Mouse (Mus musculus): ENCODE measurements around the gene Lhfpl3. TPM values are rescaled to one million over a fixed set of nuclear protein-coding genes. Genes with fewer than 3 reads are reported as not detected.

Lhfpl3 gene
- polyA plus RNA-seq, 1 experiment from 2014 or later: 0.58 TPM

DNA sequence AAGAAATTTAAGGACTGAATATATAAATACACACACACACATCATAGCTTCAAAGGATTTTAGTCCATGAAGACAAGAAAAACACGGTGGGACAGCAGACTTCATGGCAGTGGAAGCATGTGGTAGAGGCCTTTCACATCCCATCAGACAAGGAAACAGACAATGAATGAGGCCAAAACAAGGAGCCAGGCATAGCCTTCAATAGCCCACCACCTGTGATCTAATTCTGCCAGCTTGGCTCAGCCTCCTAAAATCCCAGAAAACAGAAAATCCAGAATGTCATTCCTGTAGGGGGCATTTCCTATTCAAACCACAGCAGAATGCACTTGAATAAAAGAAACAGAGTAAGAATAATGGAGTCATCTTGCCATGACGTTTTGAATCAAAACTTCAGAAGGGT lies 381.0 kb downstream of the Lhfpl3 start:
- DNase-seq (ENCODE audit: low spot score) (no peak), ATAC-seq (replicated peaks; ENCODE audit: low FRiP score) (no peak)
- WGBS: 57% methylated on average over 2 of the region's 2 CpGs
- Histone ChIP-seq H3K27me3 (replicated peaks; ENCODE audit: control insufficient read depth, insufficient read depth, low read length) (no peaks in the 10 kb centered on the region), H3K9me3 (ENCODE audit: control insufficient read depth, low read length) (no peaks in the 10 kb centered on the region), H3K4me1 (replicated peaks; ENCODE audit: control insufficient read depth, insufficient read depth, low read length) (no peaks in the 10 kb centered on the region), H3K36me3 (ENCODE audit: control insufficient read depth, insufficient read depth, low read length) (no peaks in the 10 kb centered on the region), H3K9ac (ENCODE audit: low read depth, low read length) (no peak overlapping the region), H3K4me3 (ENCODE audit: low read depth, low read length) (no peak overlapping the region), H3K27ac (ENCODE audit: low read depth, low read length) (no peak overlapping the region), H3K4me2 (no peak overlapping the region)

GRCm38 (mm10) chr5:23140183-23140921 lies 394.5 kb downstream of the Lhfpl3 start:
- Histone ChIP-seq H3K4me3 (ENCODE audit: low read depth, low read length) (no peak overlapping the region), H3K27ac (ENCODE audit: low read depth, low read length) (no peak overlapping the region), H3K9me3 (ENCODE audit: control insufficient read depth, low read length) (no peaks in the 10 kb centered on the region), H3K9ac (ENCODE audit: low read depth, low read length) (no peak overlapping the region), H3K36me3 (ENCODE audit: control insufficient read depth, insufficient read depth, low read length) (no peaks in the 10 kb centered on the region), H3K27me3 (replicated peaks; ENCODE audit: control insufficient read depth, insufficient read depth, low read length) (no peaks in the 10 kb centered on the region), H3K4me1 (replicated peaks; ENCODE audit: control insufficient read depth, insufficient read depth, low read length) (no peaks in the 10 kb centered on the region), H3K4me2 (no peak overlapping the region)
- WGBS: 80% methylated on average over 9 of the region's 9 CpGs
- no peak for DNase-seq (ENCODE audit: low spot score)
- ATAC-seq (replicated peaks; ENCODE audit: low FRiP score): no peak

DNA sequence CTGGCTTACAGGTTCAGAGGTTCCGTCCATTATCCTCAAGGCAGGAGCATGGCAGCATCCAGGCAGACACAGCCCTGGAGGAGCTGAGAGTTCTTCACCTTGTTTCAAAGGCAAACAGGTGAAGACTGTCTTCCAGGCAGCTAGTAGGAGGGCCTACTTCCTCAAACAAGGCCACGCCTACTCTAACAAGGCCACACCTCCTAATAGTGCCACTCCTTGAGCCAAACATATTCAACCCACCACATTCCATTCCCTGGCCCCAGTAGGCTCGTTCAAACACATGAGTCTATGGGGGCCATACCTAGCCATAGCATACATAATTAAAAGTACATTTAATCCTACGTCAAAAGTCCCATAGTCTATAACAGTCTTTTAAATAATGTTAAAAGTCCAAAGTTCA lies 407.4 kb downstream of the Lhfpl3 start:
- Histone ChIP-seq H3K4me3 (ENCODE audit: low read depth, low read length) (no peak overlapping the region), H3K9ac (ENCODE audit: low read depth, low read length) (no peak overlapping the region), H3K9me3 (ENCODE audit: control insufficient read depth, low read length) (no peaks in the 10 kb centered on the region), H3K27me3 (replicated peaks; ENCODE audit: control insufficient read depth, insufficient read depth, low read length) (no peaks in the 10 kb centered on the region), H3K27ac (ENCODE audit: low read depth, low read length) (no peak overlapping the region), H3K36me3 (ENCODE audit: control insufficient read depth, insufficient read depth, low read length) (no peaks in the 10 kb centered on the region), H3K4me1 (replicated peaks; ENCODE audit: control insufficient read depth, insufficient read depth, low read length) (no peaks in the 10 kb centered on the region), H3K4me2 (no peak overlapping the region)
- no peak for ATAC-seq (replicated peaks; ENCODE audit: low FRiP score)
- DNase-seq (ENCODE audit: low spot score): no peak
- 72% methylated on average over 4 of the region's 4 CpGs for WGBS

DNA sequence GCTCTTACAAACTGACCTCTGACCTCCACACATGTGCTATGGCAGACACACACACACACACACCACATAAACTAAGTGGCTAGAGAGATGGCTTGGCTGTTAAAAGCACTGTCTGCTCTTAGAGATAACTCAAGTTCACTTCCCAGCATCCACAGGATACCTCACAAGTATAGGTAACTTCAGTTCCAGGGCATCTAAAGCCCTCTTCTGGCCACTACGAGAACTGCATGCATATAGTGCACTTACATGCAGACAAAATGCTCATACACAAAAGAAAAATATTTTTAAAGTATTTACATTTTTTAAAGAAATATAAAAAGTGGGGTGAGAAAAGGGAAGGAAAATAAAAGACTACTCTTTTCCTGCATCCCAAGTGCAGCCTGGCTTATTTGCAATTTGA lies 408.6 kb downstream of the Lhfpl3 start:
- Histone ChIP-seq H3K4me3 (ENCODE audit: low read depth, low read length) (no peak overlapping the region), H3K36me3 (ENCODE audit: control insufficient read depth, insufficient read depth, low read length) (no peaks in the 10 kb centered on the region), H3K9ac (ENCODE audit: low read depth, low read length) (no peak overlapping the region), H3K4me2 (no peak overlapping the region), H3K4me1 (replicated peaks; ENCODE audit: control insufficient read depth, insufficient read depth, low read length) (no peaks in the 10 kb centered on the region), H3K27me3 (replicated peaks; ENCODE audit: control insufficient read depth, insufficient read depth, low read length) (no peaks in the 10 kb centered on the region), H3K27ac (ENCODE audit: low read depth, low read length) (no peak overlapping the region), H3K9me3 (ENCODE audit: control insufficient read depth, low read length) (no peaks in the 10 kb centered on the region)
- DNase-seq (ENCODE audit: low spot score) (no peak), ATAC-seq (replicated peaks; ENCODE audit: low FRiP score) (no peak)
- WGBS: 82% methylated on average over 1 of the region's 1 CpGs

DNA sequence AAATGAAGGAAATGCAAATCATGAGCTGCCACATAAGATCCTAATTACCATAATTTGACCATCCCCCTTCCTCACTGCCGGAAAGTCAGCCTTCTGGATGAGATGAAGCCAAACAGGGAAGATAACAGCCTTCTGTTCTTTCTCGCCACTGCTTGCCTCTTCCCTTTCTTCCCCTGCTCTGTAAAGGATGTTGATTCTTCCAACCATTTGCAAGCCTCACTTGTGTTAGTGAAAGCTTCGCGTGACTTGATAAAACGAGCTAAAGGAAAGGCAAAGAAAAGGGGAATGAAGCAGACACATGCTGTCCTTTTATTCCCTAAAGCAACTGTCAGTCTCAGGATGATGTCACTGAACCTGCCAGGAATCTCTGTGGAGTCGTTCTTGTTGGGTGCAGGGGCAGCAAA lies 420.1 kb downstream of the Lhfpl3 start:
- H3K4me3 ChIP-seq (ENCODE audit: low read depth, low read length): no peak overlapping the region
- no peak overlapping the region for H3K27ac ChIP-seq (ENCODE audit: low read depth, low read length)
- 20% methylated on average over 6 of the region's 6 CpGs for WGBS
- DNase-seq (ENCODE audit: low spot score): no peak
- no peak for ATAC-seq (replicated peaks; ENCODE audit: low FRiP score)
- no peak overlapping the region for H3K9ac ChIP-seq (ENCODE audit: low read depth, low read length)
- no peak overlapping the region for H3K4me2 ChIP-seq
- no peaks in the 10 kb centered on the region for H3K4me1 ChIP-seq (replicated peaks; ENCODE audit: control insufficient read depth, insufficient read depth, low read length)
- no peaks in the 10 kb centered on the region for H3K9me3 ChIP-seq (ENCODE audit: control insufficient read depth, low read length)
- no peaks in the 10 kb centered on the region for H3K27me3 ChIP-seq (replicated peaks; ENCODE audit: control insufficient read depth, insufficient read depth, low read length)
- H3K36me3 ChIP-seq (ENCODE audit: control insufficient read depth, insufficient read depth, low read length): no peaks in the 10 kb centered on the region

- ATAC-seq (replicated peaks; ENCODE audit: low FRiP score): no peak
- H3K4me2 ChIP-seq: no peak overlapping the region
Observed at GRCm38 (mm10) chr5:23166658-23167057, 420.8 kb downstream of the Lhfpl3 start.

DNA sequence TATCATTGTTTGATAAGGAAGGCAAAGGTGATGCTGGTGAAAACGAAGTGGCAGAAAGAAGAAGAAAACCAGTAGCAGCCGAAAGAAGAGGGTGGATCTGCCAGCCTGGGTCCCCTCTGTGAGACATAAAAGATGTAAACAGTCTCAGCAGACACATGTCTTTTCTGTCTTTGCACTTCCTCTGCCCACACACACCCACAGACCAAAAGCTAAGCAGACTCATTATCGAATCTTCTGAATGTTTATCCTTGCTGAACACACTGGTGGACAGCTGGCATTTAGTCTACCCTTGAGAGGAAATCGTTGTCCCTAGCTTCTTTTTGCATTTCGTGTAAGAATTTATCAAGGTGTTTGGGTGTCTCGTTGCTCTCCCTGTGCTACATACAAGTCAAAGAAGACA lies 443.8 kb downstream of the Lhfpl3 start:
- WGBS: 55% methylated on average over 6 of the region's 6 CpGs
- DNase-seq (ENCODE audit: low spot score): no peak
- no peaks in the 10 kb centered on the region for H3K27me3 ChIP-seq (replicated peaks; ENCODE audit: control insufficient read depth, insufficient read depth, low read length)
- no peaks in the 10 kb centered on the region for H3K9me3 ChIP-seq (ENCODE audit: control insufficient read depth, low read length)
- no peak overlapping the region for H3K9ac ChIP-seq (ENCODE audit: low read depth, low read length)
- ATAC-seq (replicated peaks; ENCODE audit: low FRiP score): no peak
- no peak overlapping the region for H3K27ac ChIP-seq (ENCODE audit: low read depth, low read length)
- no peaks in the 10 kb centered on the region for H3K4me1 ChIP-seq (replicated peaks; ENCODE audit: control insufficient read depth, insufficient read depth, low read length)
- no peaks in the 10 kb centered on the region for H3K36me3 ChIP-seq (ENCODE audit: control insufficient read depth, insufficient read depth, low read length)
- no peak overlapping the region for H3K4me2 ChIP-seq
- no peak overlapping the region for H3K4me3 ChIP-seq (ENCODE audit: low read depth, low read length)

More at GRCm38 (mm10) chr5:23166658-23167057, 420.8 kb downstream of the Lhfpl3 start:
- Histone ChIP-seq H3K4me1 (replicated peaks; ENCODE audit: control insufficient read depth, insufficient read depth, low read length) (no peaks in the 10 kb centered on the region), H3K27me3 (replicated peaks; ENCODE audit: control insufficient read depth, insufficient read depth, low read length) (no peaks in the 10 kb centered on the region), H3K9ac (ENCODE audit: low read depth, low read length) (no peak overlapping the region), H3K4me3 (ENCODE audit: low read depth, low read length) (no peak overlapping the region), H3K36me3 (ENCODE audit: control insufficient read depth, insufficient read depth, low read length) (no peaks in the 10 kb centered on the region), H3K9me3 (ENCODE audit: control insufficient read depth, low read length) (no peaks in the 10 kb centered on the region), H3K27ac (ENCODE audit: low read depth, low read length) (no peak overlapping the region)
- 82% methylated on average over 1 of the region's 1 CpGs for WGBS
- DNase-seq (ENCODE audit: low spot score): no peak

- DNase-seq (ENCODE audit: low spot score) (no peak), ATAC-seq (replicated peaks; ENCODE audit: low FRiP score) (no peak)
- H3K4me3 ChIP-seq (ENCODE audit: low read depth, low read length): no peak overlapping the region
- no peaks in the 10 kb centered on the region for H3K4me1 ChIP-seq (replicated peaks; ENCODE audit: control insufficient read depth, insufficient read depth, low read length)
- no peak overlapping the region for H3K4me2 ChIP-seq
- no peak overlapping the region for H3K9ac ChIP-seq (ENCODE audit: low read depth, low read length)
- 79% methylated on average over 4 of the region's 4 CpGs for WGBS
- no peaks in the 10 kb centered on the region for H3K27me3 ChIP-seq (replicated peaks; ENCODE audit: control insufficient read depth, insufficient read depth, low read length)
- H3K36me3 ChIP-seq (ENCODE audit: control insufficient read depth, insufficient read depth, low read length): no peaks in the 10 kb centered on the region
- no peaks in the 10 kb centered on the region for H3K9me3 ChIP-seq (ENCODE audit: control insufficient read depth, low read length)
- H3K27ac ChIP-seq (ENCODE audit: low read depth, low read length): no peak overlapping the region
Observed at GRCm38 (mm10) chr5:23196879-23197278, 451.0 kb downstream of the Lhfpl3 start.

GRCm38 (mm10) chr5:23213086-23213485 lies 467.2 kb downstream of the Lhfpl3 start:
- H3K4me2 ChIP-seq: no peak overlapping the region
- DNase-seq (ENCODE audit: low spot score) (no peak), ATAC-seq (replicated peaks; ENCODE audit: low FRiP score) (no peak)
- H3K9ac ChIP-seq (ENCODE audit: low read depth, low read length): no peak overlapping the region
- no peak overlapping the region for H3K27ac ChIP-seq (ENCODE audit: low read depth, low read length)
- H3K4me3 ChIP-seq (ENCODE audit: low read depth, low read length): no peak overlapping the region
- no peaks in the 10 kb centered on the region for H3K36me3 ChIP-seq (ENCODE audit: control insufficient read depth, insufficient read depth, low read length)
- no peaks in the 10 kb centered on the region for H3K9me3 ChIP-seq (ENCODE audit: control insufficient read depth, low read length)
- no peaks in the 10 kb centered on the region for H3K4me1 ChIP-seq (replicated peaks; ENCODE audit: control insufficient read depth, insufficient read depth, low read length)
- no peaks in the 10 kb centered on the region for H3K27me3 ChIP-seq (replicated peaks; ENCODE audit: control insufficient read depth, insufficient read depth, low read length)
- 77% methylated on average over 5 of the region's 5 CpGs for WGBS

Measured in liver, embryonic 11.5 days (tissue).